Mouse (Mus musculus): ENCODE data around the gene Gm11007. TPM values are rescaled to one million over a fixed set of nuclear protein-coding genes. Genes with fewer than 3 reads are reported as not detected.

Gm11007 gene
- polyA plus RNA-seq (2017; shearing (Covaris generic)), result not detected

GRCm38 (mm10) chr2:175643678-175644077 is at the start of gene Gm11007:
Gm11007 (plus strand) TSS chr2:175643978.

Other genes with a start within 250 kb of the Gm11007 start
- gene Gm4724, start 208.2 kb upstream of the Gm11007 start, polyA plus RNA-seq (2017; shearing (Covaris generic)), result 1.0 TPM
- gene Zfp965, start 174.0 kb upstream of the Gm11007 start, polyA plus RNA-seq (2017; shearing (Covaris generic)), result 2.4 TPM
- not detected for gene Zfp969, start 59.7 kb downstream of the Gm11007 start, polyA plus RNA-seq (2017; shearing (Covaris generic))
- not detected for gene Gm2007, start 97.6 kb downstream of the Gm11007 start, polyA plus RNA-seq (2017; shearing (Covaris generic))
- gene Gm14288, start 157.1 kb downstream of the Gm11007 start, polyA plus RNA-seq (2017; shearing (Covaris generic)), result 0.21 TPM
- 5.5 TPM for gene Gm6710, start 225.2 kb downstream of the Gm11007 start, polyA plus RNA-seq (2017; shearing (Covaris generic))

Measured in effector memory CD4-positive, alpha-beta T cell, adult 7 months (primary cell).